Mouse (Mus musculus) megakaryocyte, embryonic 14.5 days (primary cell): ENCODE measurements at regions not wholly inside any gene's neighbourhood (a gene's known extent, or its start where the extent isn't known, plus 50 kb on each side); places are given as distances from the start of the nearest gene placed in this dataset.

Experiments
- FLI1 ChIP-seq: IDR thresholded peaks from 2 replicates; pipeline ENCODE4 v1.6.1; 2012; ENCODE audit warnings: low read length, inconsistent platforms, mixed read lengths
- GATA1 ChIP-seq: IDR thresholded peaks from 3 replicates; pipeline ENCODE4 v1.6.1; 2012; ENCODE audit warnings: mixed read lengths, low read length, inconsistent platforms, borderline replicate concordance

DNA sequence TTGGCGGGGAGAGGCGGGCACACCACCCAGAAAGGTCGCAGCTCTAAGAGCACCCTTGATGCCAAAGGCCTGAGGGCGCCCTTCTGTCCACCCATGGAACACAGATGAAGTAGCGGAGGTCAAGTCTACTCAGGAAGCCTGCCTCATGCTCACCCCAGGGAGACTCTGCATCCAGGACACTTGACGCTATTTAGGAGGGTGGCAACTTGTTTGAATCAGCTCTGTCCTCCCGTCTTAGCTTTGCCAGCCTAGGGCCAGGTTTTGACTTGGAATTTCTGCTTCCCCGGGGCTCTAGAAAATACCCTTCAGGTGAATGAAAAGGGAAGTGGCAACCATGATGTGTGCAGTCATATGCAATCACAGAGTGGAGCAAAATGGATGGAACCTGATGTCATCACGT lies 389.2 kb upstream of the Tshz3 start:
- TF ChIP-seq GATA1 (no peak), FLI1 (no peak)
